14 mouse cellular contexts compared by ENCODE assay signal in the genomic region with DNA sequence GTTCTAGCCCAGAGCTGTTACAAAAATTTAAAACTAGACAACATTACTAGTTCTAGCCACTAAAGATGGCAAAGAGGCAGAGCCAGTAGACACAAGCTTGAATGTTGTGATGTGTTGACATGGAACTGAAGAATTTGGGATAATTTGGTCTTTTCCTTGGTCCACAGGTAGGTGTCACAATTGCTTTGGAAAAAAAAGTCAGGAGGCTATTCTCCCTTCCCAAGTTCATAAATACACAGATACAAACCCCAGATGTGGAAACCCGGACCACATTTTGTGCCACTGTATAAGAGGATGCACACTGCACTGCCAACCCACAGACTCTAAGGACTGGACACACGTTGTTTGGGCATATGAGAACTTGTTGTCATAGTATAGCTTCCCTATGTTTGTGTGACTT. TPM values are rescaled to one million over a fixed set of nuclear protein-coding genes. Genes with fewer than 3 reads are reported as not detected.
DNase-seq lines count a peak whose midpoint lies in the region; ATAC-seq and TF ChIP-seq lines count a peak whose summit lies in the region.
"Had no signal": no experiment of that assay in that cellular context is flagged by ENCODE, and none has a peak within 500 bp of the region (broad histone marks: within the 10 kb centered on the region; RNA-seq: fewer than 3 reads in every experiment).

No protein-coding gene starts in this region.

- peak; percentile 26 for DNase-seq in embryo, embryonic 11 days
- no peak for DNase-seq in embryo, embryonic 10 days (ENCODE audit: low spot score)
- DNase-seq in kidney, postnatal 0 days (ENCODE audit: low spot score): peak; percentile 25
- DNase-seq in kidney, adult 9 months: no peak
- no peak for DNase-seq in adrenal gland, adult 8-10 months
- no peak for DNase-seq in spleen, postnatal 36 days (ENCODE audit: low spot score in 2 of 2)
- DNase-seq: B cell, adult 2 months; cerebellum, postnatal 36 days; kidney, adult 18-20 months had no signal

- no peak overlapping the region for H3K27ac ChIP-seq in kidney, postnatal 0 days
- H3K27ac ChIP-seq in embryonic fibroblast, embryonic 13.5 days (ENCODE audit: insufficient read depth, low read length): no peak overlapping the region
- H3K27ac ChIP-seq in midbrain, embryonic 15.5 days: 0 out of 2 replicates have a peak overlapping the region, but pooled peaks have one; percentile 92
- H3K27ac ChIP-seq: macrophage; stomach, embryonic 15.5 days had no signal

- TF ChIP-seq CTCF in kidney, postnatal 0 days (IDR thresholded peaks at IDR 0.05; ENCODE audit: low read depth): peak; percentile 39; the same call in 1 of the 2 replicates
- no peak for TF ChIP-seq CTCF in embryonic fibroblast, embryonic 13.5 days (IDR thresholded peaks at IDR 0.05; ENCODE audit: borderline replicate concordance, insufficient read depth, low read length)

- peaks cover 5% of the 10 kb centered on the region; the same call in 1 of the 2 replicates for H3K4me1 ChIP-seq in kidney, postnatal 0 days (replicated peaks; ENCODE audit: insufficient read depth, low read length)
- no peaks in the 10 kb centered on the region for H3K4me1 ChIP-seq in embryonic fibroblast, embryonic 13.5 days (ENCODE audit: control insufficient read depth, insufficient read depth, low read length)
- peaks cover 46% of the 10 kb centered on the region for H3K4me1 ChIP-seq in midbrain, embryonic 15.5 days

- no peaks in the 10 kb centered on the region for H3K36me3 ChIP-seq in kidney, postnatal 0 days (ENCODE audit: insufficient read depth, low read length)
- H3K36me3 ChIP-seq in midbrain, embryonic 15.5 days (replicated peaks): no peaks in the 10 kb centered on the region
- H3K36me3 ChIP-seq: stomach, embryonic 15.5 days had no signal

- no peak overlapping the region for H3K4me2 ChIP-seq in kidney, postnatal 0 days (ENCODE audit: low read length)
- peak overlapping the region; percentile 69 for H3K4me2 ChIP-seq in midbrain, embryonic 15.5 days
- H3K4me2 ChIP-seq: stomach, embryonic 15.5 days had no signal

- peaks cover 93% of the 10 kb centered on the region for H3K27me3 ChIP-seq in kidney, postnatal 0 days (ENCODE audit: insufficient read depth, low read length)
- peaks cover 35% of the 10 kb centered on the region for H3K27me3 ChIP-seq in midbrain, embryonic 15.5 days (replicated peaks)

- no peak overlapping the region for H3K4me3 ChIP-seq in kidney, postnatal 0 days (replicated peaks; ENCODE audit: low read depth, low read length)
- peak overlapping the region; percentile 65 for H3K4me3 ChIP-seq in embryonic fibroblast, embryonic 13.5 days (ENCODE audit: insufficient read depth, low read length)
- peak overlapping the region; percentile 57 for H3K4me3 ChIP-seq in midbrain, embryonic 15.5 days
- H3K4me3 ChIP-seq: stomach, embryonic 15.5 days had no signal

- H3K9ac ChIP-seq in kidney, postnatal 0 days (ENCODE audit: low read depth, low read length): no peak overlapping the region
- H3K9ac ChIP-seq in midbrain, embryonic 15.5 days: peak overlapping the region; percentile 78; the same call in 1 of the 2 replicates
- H3K9ac ChIP-seq: stomach, embryonic 15.5 days had no signal

- no peak for ATAC-seq in kidney, postnatal 0 days (replicated peaks; ENCODE audit: low FRiP score, low read depth)
- no peak for ATAC-seq in midbrain, embryonic 15.5 days (replicated peaks)

- H3K9me3 ChIP-seq in kidney, postnatal 0 days (replicated peaks; ENCODE audit: low read length): no peaks in the 10 kb centered on the region
- H3K9me3 ChIP-seq in midbrain, embryonic 15.5 days: no peaks in the 10 kb centered on the region
- H3K9me3 ChIP-seq: stomach, embryonic 15.5 days had no signal

- no peak for TF ChIP-seq POLR2A in embryonic fibroblast, embryonic 13.5 days (IDR thresholded peaks at IDR 0.05; ENCODE audit: low read depth, low read length)

- WGBS in kidney, postnatal 0 days: 23% methylated on average over 2 of the region's 2 CpGs
- WGBS in midbrain, embryonic 15.5 days: 23% methylated on average over 2 of the region's 2 CpGs

RNA-seq across cellular contexts. Expression of gene Irx2, which starts 4.5 kb away (rescaled TPM):
- 10.7 and 12.2 TPM in 2 replicates for polyA plus RNA-seq in kidney, postnatal 0 days (2015; fragmentation: Nextera tagmentation; extraction: Ambion mirVana)
- 47.3 and 50.8 TPM in 2 replicates for polyA plus RNA-seq in embryonic fibroblast, embryonic 13.5 days (2011; ENCODE audit: insufficient read length, low read depth, missing spikeins)
- polyA plus RNA-seq in midbrain, embryonic 15.5 days (2015; fragmentation: Nextera tagmentation; extraction: Ambion mirVana): 41.5 and 52.6 TPM in 2 replicates
- 1 to 10 TPM in 2 of 4 experiments, under 1 TPM in 2; 0.35 to 2.2 (median 1.0) TPM for total RNA-seq in adrenal gland, adult 8-10 months (2022)
- total RNA-seq: left cerebral cortex, adult 18-20 months had no signal
- polyA plus RNA-seq: macrophage had no signal

Comparison
In these comparisons a context has a peak if more than half of its experiments do, and no peak if none do; other contexts are left out.
1. DNase-seq: peak in embryo, embryonic 11 days (single experiment) and kidney, postnatal 0 days (single experiment); none in embryo, embryonic 10 days (single experiment), kidney, adult 9 months (single experiment), adrenal gland, adult 8-10 months (single experiment) and spleen, postnatal 36 days (0 of 2).